Mouse (Mus musculus): ENCODE results near the gene Disp1.

Gene Disp1

DNA sequence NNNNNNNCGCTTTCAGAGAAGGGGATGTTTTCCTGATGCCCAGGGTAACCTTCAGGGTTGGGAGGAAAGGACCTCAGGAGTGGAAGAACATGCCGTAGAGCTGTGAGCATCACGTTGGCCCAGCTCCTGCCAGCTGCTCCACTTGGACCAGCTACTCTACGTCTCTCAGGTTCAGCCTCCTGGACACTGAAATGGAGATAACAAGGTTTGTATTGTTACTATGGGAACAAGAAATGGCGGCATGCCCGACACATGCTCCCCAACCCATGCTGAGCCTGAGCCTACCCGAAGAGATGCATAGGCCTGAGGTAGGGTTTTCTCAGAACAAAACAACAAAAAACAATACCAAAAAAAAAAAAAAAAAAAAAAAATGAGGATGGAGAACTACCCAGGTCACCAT, 179.6 kb downstream of the Disp1 start:
- no peak for DNase-seq (ENCODE audit: low read depth, low spot score)

- DNase-seq (ENCODE audit: low read depth, low spot score): no peak
These were observed 180.4 kb downstream of the Disp1 start for GRCm38 (mm10) chr1:183040847-183041382.

- no peak for DNase-seq (ENCODE audit: low read depth, low spot score)
These were observed 181.2 kb downstream of the Disp1 start for GRCm38 (mm10) chr1:183039881-183040708.

- DNase-seq (ENCODE audit: low read depth, low spot score): no peak
These were observed 181.9 kb downstream of the Disp1 start for GRCm38 (mm10) chr1:183039404-183039803.
